Mouse (Mus musculus): ENCODE measurements around the gene Tmem164. TPM values are rescaled to one million over a fixed set of nuclear protein-coding genes. Genes with fewer than 3 reads are reported as not detected.

Gene Tmem164
- total and polyA plus RNA-seq, 2 experiments from 2014 or later, result 15.8 to 38.2 TPM

DNA sequence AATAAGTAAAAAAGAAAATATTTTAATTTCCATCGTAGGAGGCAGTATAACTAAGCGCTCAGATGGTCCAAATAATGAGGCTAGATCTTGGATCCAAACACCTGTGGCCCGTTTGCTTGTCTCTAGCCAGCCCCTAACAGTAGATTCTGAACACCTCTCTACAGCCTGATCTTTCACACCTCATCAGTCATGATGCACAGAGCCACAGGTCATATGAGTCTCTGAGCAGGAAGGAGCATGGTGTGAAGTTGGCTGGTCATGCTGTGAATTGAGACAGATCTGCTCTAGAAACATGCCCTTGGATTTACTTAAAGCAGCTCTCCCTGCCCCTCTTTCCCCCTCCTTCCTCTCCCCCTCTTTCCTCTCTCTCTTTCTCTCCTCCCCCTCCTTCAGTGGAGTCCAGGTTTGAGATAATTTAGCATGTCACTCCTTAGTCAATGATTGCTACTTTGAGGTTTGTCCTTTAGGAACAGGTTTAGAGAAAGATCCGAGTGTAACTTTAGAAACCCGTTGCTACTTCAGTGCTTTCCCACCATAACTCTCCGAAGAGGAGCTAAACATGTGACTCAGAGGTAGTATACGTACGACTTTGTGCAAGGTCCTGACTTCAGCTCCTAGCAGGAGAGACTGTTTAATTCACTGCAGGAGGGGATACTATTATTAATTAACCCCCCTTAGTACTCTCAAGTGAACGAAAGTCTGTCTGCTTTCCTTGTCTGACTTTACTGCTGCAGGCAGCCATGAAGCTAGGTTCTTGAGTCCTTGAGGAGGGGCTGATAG, 11.7 kb upstream of the Tmem164 start:
- H3K9me3 ChIP-seq (ENCODE audit: low read length), result no peaks in the 10 kb centered on the region
- H3K4me1 ChIP-seq (ENCODE audit: insufficient read depth, low read length), result no peaks in the 10 kb centered on the region
- no peak for TF ChIP-seq CTCF (IDR thresholded peaks at IDR 0.05)
- H3K36me3 ChIP-seq (ENCODE audit: insufficient read depth, low read length), result no peaks in the 10 kb centered on the region
- DNase-seq (ENCODE audit: low spot score) (no peak), ATAC-seq (ENCODE audit: low FRiP score) (no peak)
- H3K27ac ChIP-seq (ENCODE audit: low read depth, low read length), result no peak overlapping the region
- H3K9ac ChIP-seq (replicated peaks; ENCODE audit: low read length, poor library complexity, severe bottlenecking), result no peak overlapping the region
- no peaks in the 10 kb centered on the region; the same call in 1 of the 2 replicates for H3K27me3 ChIP-seq (ENCODE audit: insufficient read depth, low read length)
- no peak overlapping the region for H3K4me2 ChIP-seq (ENCODE audit: low read depth, low read length, poor library complexity, severe bottlenecking)
- WGBS, result 76% methylated on average over 9 of the region's 9 CpGs
- H3K4me3 ChIP-seq (ENCODE audit: low read depth, low read length), result no peak overlapping the region

GRCm38 (mm10) chrX:142670121-142670520, 11.1 kb upstream of the Tmem164 start:
- WGBS, result 58% methylated on average over 3 of the region's 3 CpGs
- no peak overlapping the region for H3K9ac ChIP-seq (replicated peaks; ENCODE audit: low read length, poor library complexity, severe bottlenecking)

DNA sequence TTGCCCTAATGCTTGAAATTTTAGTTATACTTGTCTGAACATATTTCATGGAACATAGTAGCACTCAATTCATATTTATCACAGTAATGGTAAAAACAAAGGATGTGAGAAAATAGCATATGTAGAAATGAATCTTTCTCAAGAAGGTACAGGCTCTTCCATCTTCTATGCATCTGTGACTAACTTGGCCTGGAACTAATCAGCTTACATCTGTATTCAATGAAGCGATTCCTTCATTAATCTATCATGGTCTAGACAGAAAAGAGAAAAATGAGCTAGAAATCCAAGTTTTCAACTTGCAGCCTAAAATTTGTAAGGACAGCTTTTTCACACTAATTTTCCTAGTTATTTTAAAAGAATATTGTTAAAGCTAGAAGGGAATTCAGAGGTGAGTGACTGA, 10.1 kb upstream of the Tmem164 start:
- no peaks in the 10 kb centered on the region for H3K36me3 ChIP-seq (ENCODE audit: insufficient read depth, low read length)
- no peaks in the 10 kb centered on the region for H3K9me3 ChIP-seq (ENCODE audit: low read length)
- no peaks in the 10 kb centered on the region; the same call in 1 of the 2 replicates for H3K27me3 ChIP-seq (ENCODE audit: insufficient read depth, low read length)
- no peak overlapping the region for H3K27ac ChIP-seq (ENCODE audit: low read depth, low read length)
- TF ChIP-seq CTCF (IDR thresholded peaks at IDR 0.05), result no peak
- DNase-seq (ENCODE audit: low spot score), result no peak
- ATAC-seq (ENCODE audit: low FRiP score), result no peak
- WGBS, result 63% methylated on average over 1 of the region's 1 CpGs
- H3K9ac ChIP-seq (replicated peaks; ENCODE audit: low read length, poor library complexity, severe bottlenecking), result no peak overlapping the region
- H3K4me3 ChIP-seq (ENCODE audit: low read depth, low read length), result no peak overlapping the region
- H3K4me2 ChIP-seq (ENCODE audit: low read depth, low read length, poor library complexity, severe bottlenecking), result no peak overlapping the region
- no peaks in the 10 kb centered on the region for H3K4me1 ChIP-seq (ENCODE audit: insufficient read depth, low read length)

More at GRCm38 (mm10) chrX:142670121-142670520, 11.1 kb upstream of the Tmem164 start:
- ATAC-seq (ENCODE audit: low FRiP score), result no peak
- Histone ChIP-seq H3K27ac (ENCODE audit: low read depth, low read length) (no peak overlapping the region), H3K4me1 (ENCODE audit: insufficient read depth, low read length) (no peaks in the 10 kb centered on the region), H3K27me3 (ENCODE audit: insufficient read depth, low read length) (no peaks in the 10 kb centered on the region; the same call in 1 of the 2 replicates), H3K36me3 (ENCODE audit: insufficient read depth, low read length) (no peaks in the 10 kb centered on the region), H3K4me2 (ENCODE audit: low read depth, low read length, poor library complexity, severe bottlenecking) (no peak overlapping the region), H3K4me3 (ENCODE audit: low read depth, low read length) (no peak overlapping the region), H3K9me3 (ENCODE audit: low read length) (no peaks in the 10 kb centered on the region)
- no peak for TF ChIP-seq CTCF (IDR thresholded peaks at IDR 0.05)
- DNase-seq (ENCODE audit: low spot score), result no peak

GRCm38 (mm10) chrX:142672701-142673100, 8.5 kb upstream of the Tmem164 start:
- no peak overlapping the region for H3K4me3 ChIP-seq (ENCODE audit: low read depth, low read length)
- no peak overlapping the region for H3K27ac ChIP-seq (ENCODE audit: low read depth, low read length)
- ATAC-seq (ENCODE audit: low FRiP score) (no peak), DNase-seq (ENCODE audit: low spot score) (no peak)
- no peaks in the 10 kb centered on the region for H3K36me3 ChIP-seq (ENCODE audit: insufficient read depth, low read length)
- H3K9ac ChIP-seq (replicated peaks; ENCODE audit: low read length, poor library complexity, severe bottlenecking), result no peak overlapping the region
- no peaks in the 10 kb centered on the region for H3K9me3 ChIP-seq (ENCODE audit: low read length)
- no peak for TF ChIP-seq CTCF (IDR thresholded peaks at IDR 0.05)
- H3K4me2 ChIP-seq (ENCODE audit: low read depth, low read length, poor library complexity, severe bottlenecking), result no peak overlapping the region
- WGBS, result 97% methylated on average over 1 of the region's 1 CpGs
- H3K4me1 ChIP-seq (ENCODE audit: insufficient read depth, low read length), result no peaks in the 10 kb centered on the region
- no peaks in the 10 kb centered on the region; the same call in 1 of the 2 replicates for H3K27me3 ChIP-seq (ENCODE audit: insufficient read depth, low read length)

DNA sequence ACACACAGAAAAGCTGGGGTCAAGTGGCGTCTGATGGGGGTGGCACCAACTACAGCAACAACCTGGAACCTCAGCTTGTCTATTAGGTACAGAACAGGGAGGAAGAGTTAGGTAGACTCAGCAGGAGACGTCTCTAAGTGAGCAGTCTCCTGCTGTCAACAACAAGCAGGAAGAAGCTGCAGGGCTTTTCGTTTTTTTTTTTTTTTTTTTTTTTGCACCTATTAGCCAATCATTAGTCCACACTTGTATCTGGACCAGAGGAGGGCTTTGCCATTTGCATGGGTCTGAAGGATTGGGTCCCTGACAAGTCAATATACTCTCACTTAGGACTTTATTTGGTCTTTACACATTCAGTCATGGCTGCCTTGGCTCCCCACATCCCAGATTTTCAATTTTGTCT, 4.0 kb upstream of the Tmem164 start:
- Histone ChIP-seq H3K4me1 (ENCODE audit: insufficient read depth, low read length) (no peaks in the 10 kb centered on the region), H3K27me3 (ENCODE audit: insufficient read depth, low read length) (peaks cover 8% of the 10 kb centered on the region; the same call in 1 of the 2 replicates), H3K9ac (replicated peaks; ENCODE audit: low read length, poor library complexity, severe bottlenecking) (no peak overlapping the region), H3K27ac (ENCODE audit: low read depth, low read length) (no peak overlapping the region), H3K9me3 (ENCODE audit: low read length) (no peaks in the 10 kb centered on the region), H3K4me3 (ENCODE audit: low read depth, low read length) (no peak overlapping the region), H3K4me2 (ENCODE audit: low read depth, low read length, poor library complexity, severe bottlenecking) (no peak overlapping the region), H3K36me3 (ENCODE audit: insufficient read depth, low read length) (no peaks in the 10 kb centered on the region)
- no peak for DNase-seq (ENCODE audit: low spot score)
- no peak for TF ChIP-seq CTCF (IDR thresholded peaks at IDR 0.05)
- WGBS, result 46% methylated on average over 2 of the region's 3 CpGs
- ATAC-seq (ENCODE audit: low FRiP score), result no peak

Measured in midbrain, postnatal 0 days (tissue).